Mouse (Mus musculus) heart, embryonic 13.5 days (tissue): ENCODE data around the gene Rgs17. TPM values are rescaled to one million over a fixed set of nuclear protein-coding genes. Genes with fewer than 3 reads are reported as not detected.

ENCODE experiments used
- ATAC-seq: fragments of 200-750 bp; cut with Nextera tagmentation; 2 replicates; pipeline ENCODE4 v1.8.0; 2017; ENCODE audit warnings: moderate TSS enrichment; ENCODE audit not compliant: insufficient number of reproducible peaks, low FRiP score, low TSS enrichment; ENCODE audit errors: extremely low read depth
- H3K27ac ChIP-seq: fragments of 300-500 bp; sonication (generic); replicated peaks from 2 replicates; pipeline ENCODE4 v1.5.1; 2015; ENCODE audit warnings: moderate library complexity, mild to moderate bottlenecking, inconsistent platforms
- H3K27me3 ChIP-seq: fragments of 300-500 bp; sonication (generic); replicated peaks from 2 replicates; pipeline ENCODE4 v1.6.1; 2015; ENCODE audit warnings: mild to moderate bottlenecking, inconsistent platforms
- H3K36me3 ChIP-seq: fragments of 300-500 bp; sonication (generic); 2 replicates; pipeline ENCODE4 v1.6.1; 2015; ENCODE audit warnings: mild to moderate bottlenecking, inconsistent platforms
- H3K4me1 ChIP-seq: fragments of 300-500 bp; sonication (generic); 2 replicates; pipeline ENCODE4 v1.6.1; 2015; ENCODE audit warnings: inconsistent platforms
- H3K4me2 ChIP-seq: fragments of 300-500 bp; sonication (generic); 2 replicates; pipeline ENCODE4 v1.6.1; 2015; ENCODE audit warnings: inconsistent platforms, mild to moderate bottlenecking, moderate library complexity
- H3K4me3 ChIP-seq: fragments of 300-500 bp; sonication (generic); 2 replicates; pipeline ENCODE4 v1.5.1; 2015; ENCODE audit warnings: moderate library complexity, mild to moderate bottlenecking, inconsistent platforms
- H3K9ac ChIP-seq: fragments of 300-500 bp; sonication (generic); 2 replicates; pipeline ENCODE4 v1.6.1; 2015; ENCODE audit warnings: inconsistent platforms, mild to moderate bottlenecking, moderate library complexity
- H3K9me3 ChIP-seq: fragments of 300-500 bp; sonication (generic); 2 replicates; pipeline ENCODE4 v1.6.1; 2016; ENCODE audit warnings: inconsistent platforms
- WGBS: fragments of 180-500 bp; shearing (Covaris S2); methylation state at CpG from one replicate; pipeline ENCODE4 v1.1.7; 2015; ENCODE audit warnings: mixed read lengths; 5-methylcytosine and 5-hydroxymethylcytosine counted together
- polyA plus RNA-seq: library from polyadenylated mRNA; unstranded; fragments of >200 nt; fragmentation: Nextera tagmentation; extraction: Ambion mirVana; gene quantifications from 2 replicates; pipeline ENCODE4 v1.2.1, GENCODE M21; 2015

Rgs17 gene
- polyA plus RNA-seq, 1 experiment from 2014 or later = 0.86 TPM

GRCm38 (mm10) chr10:5867981-5868552 is 54.1 kb downstream of the Rgs17 start:
- H3K9me3 ChIP-seq = no peaks in the 10 kb centered on the region
- no peak overlapping the region for H3K4me2 ChIP-seq
- no peaks in the 10 kb centered on the region for H3K4me1 ChIP-seq
- H3K4me3 ChIP-seq = no peak overlapping the region
- 78% methylated on average over 11 of the region's 11 CpGs for WGBS
- no peak overlapping the region for H3K27ac ChIP-seq
- no peaks in the 10 kb centered on the region for H3K36me3 ChIP-seq
- ATAC-seq = no peak
- no peak overlapping the region for H3K9ac ChIP-seq
- H3K27me3 ChIP-seq = no peaks in the 10 kb centered on the region

GRCm38 (mm10) chr10:5865996-5866395 is 56.2 kb downstream of the Rgs17 start:
- Histone ChIP-seq H3K36me3 (no peaks in the 10 kb centered on the region), H3K4me2 (no peak overlapping the region), H3K4me3 (no peak overlapping the region), H3K9me3 (no peaks in the 10 kb centered on the region), H3K4me1 (no peaks in the 10 kb centered on the region), H3K27ac (no peak overlapping the region), H3K27me3 (no peaks in the 10 kb centered on the region), H3K9ac (no peak overlapping the region)
- WGBS = 50% methylated on average over 2 of the region's 2 CpGs
- ATAC-seq = no peak

DNA sequence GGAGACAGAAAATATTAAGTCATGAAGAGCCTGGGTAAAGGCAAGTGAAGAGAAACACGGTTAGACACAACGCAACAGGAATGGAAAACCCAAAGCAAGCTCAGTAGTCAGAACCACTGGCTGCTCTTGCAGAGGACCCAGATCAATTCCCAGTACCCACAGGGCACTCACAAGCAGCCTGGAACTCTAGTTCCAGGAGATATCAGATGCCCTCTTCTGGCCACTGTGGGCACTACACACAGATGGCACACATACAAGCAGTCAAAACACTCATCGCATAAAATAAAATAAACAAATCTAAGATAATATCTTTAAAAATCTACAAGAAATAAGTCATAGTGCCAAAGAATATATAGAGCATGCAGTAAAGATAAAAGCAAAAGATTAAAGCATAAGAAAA is 59.5 kb downstream of the Rgs17 start:
- ATAC-seq = no peak

GRCm38 (mm10) chr10:5860849-5861248 is 61.4 kb downstream of the Rgs17 start:
- no peak for ATAC-seq
- H3K4me3 ChIP-seq = no peak overlapping the region
- H3K27ac ChIP-seq = no peak overlapping the region
- H3K9me3 ChIP-seq = no peaks in the 10 kb centered on the region
- no peaks in the 10 kb centered on the region for H3K36me3 ChIP-seq
- WGBS = 85% methylated on average over 3 of the region's 3 CpGs
- H3K4me2 ChIP-seq = no peak overlapping the region
- no peak overlapping the region for H3K9ac ChIP-seq
- no peaks in the 10 kb centered on the region for H3K27me3 ChIP-seq
- H3K4me1 ChIP-seq = no peaks in the 10 kb centered on the region

More for the DNA sequence above, 59.5 kb downstream of the Rgs17 start:
- Histone ChIP-seq H3K4me1 (no peaks in the 10 kb centered on the region), H3K27me3 (no peaks in the 10 kb centered on the region), H3K36me3 (no peaks in the 10 kb centered on the region), H3K4me3 (no peak overlapping the region), H3K4me2 (no peak overlapping the region), H3K9ac (no peak overlapping the region), H3K27ac (no peak overlapping the region), H3K9me3 (no peaks in the 10 kb centered on the region)
- WGBS = 89% methylated on average over 3 of the region's 3 CpGs

DNA sequence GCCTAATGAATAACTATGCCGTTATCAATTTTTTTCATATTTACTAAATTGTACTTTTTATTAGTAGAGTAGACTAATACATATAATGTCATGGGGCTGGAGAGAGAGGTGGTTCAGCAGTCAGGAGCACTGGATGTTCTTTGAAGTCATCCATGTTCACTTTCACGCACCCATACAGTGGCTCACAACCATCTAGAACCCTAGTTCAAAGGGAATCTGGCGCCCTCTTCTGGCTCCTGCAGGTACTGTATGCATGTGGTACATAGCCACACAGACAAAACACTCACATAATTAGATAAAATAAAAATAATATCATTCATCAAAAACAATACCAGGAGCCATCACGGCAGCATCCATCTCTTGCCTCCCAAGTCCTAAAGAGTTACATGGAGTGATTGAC is 62.5 kb downstream of the Rgs17 start:
- no peak overlapping the region for H3K9ac ChIP-seq
- H3K4me1 ChIP-seq = no peaks in the 10 kb centered on the region
- H3K36me3 ChIP-seq = no peaks in the 10 kb centered on the region
- WGBS = 71% methylated on average over 4 of the region's 4 CpGs
- H3K9me3 ChIP-seq = no peaks in the 10 kb centered on the region
- H3K27me3 ChIP-seq = no peaks in the 10 kb centered on the region
- no peak for ATAC-seq
- no peak overlapping the region for H3K27ac ChIP-seq
- H3K4me2 ChIP-seq = no peak overlapping the region
- H3K4me3 ChIP-seq = no peak overlapping the region

DNA sequence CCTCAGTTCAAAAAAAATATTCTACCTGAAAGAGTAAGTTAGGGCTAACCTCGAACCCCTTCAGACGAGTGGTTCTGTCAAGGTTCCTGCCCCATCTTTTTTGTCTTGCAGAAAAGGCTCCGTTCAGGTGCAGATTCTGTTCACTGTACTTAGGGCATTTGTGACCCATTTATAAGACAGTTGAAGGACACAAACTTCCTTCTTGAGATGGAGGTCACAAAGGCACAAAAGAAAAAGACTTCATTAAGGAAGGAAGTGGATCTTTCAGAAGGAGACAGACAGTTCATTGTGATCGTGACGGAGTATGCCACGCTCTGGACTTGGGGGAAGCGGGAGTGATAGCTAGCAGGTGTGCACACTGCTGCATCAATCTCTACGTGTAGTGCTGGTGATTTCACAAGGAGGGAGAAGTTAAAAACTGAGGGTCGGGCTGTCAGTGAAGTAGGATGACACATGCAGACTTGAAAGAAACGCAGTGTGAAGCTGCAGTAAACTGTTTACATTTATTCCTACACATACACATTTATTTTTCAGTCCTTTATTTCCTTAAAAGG is 64.1 kb downstream of the Rgs17 start:
- Histone ChIP-seq H3K27ac (no peak overlapping the region), H3K4me1 (no peaks in the 10 kb centered on the region), H3K27me3 (no peaks in the 10 kb centered on the region), H3K9ac (no peak overlapping the region), H3K36me3 (no peaks in the 10 kb centered on the region), H3K4me3 (no peak overlapping the region), H3K4me2 (no peak overlapping the region; the same call in 1 of the 2 replicates), H3K9me3 (no peaks in the 10 kb centered on the region)
- ATAC-seq = no peak
- 51% methylated on average over 10 of the region's 10 CpGs for WGBS

DNA sequence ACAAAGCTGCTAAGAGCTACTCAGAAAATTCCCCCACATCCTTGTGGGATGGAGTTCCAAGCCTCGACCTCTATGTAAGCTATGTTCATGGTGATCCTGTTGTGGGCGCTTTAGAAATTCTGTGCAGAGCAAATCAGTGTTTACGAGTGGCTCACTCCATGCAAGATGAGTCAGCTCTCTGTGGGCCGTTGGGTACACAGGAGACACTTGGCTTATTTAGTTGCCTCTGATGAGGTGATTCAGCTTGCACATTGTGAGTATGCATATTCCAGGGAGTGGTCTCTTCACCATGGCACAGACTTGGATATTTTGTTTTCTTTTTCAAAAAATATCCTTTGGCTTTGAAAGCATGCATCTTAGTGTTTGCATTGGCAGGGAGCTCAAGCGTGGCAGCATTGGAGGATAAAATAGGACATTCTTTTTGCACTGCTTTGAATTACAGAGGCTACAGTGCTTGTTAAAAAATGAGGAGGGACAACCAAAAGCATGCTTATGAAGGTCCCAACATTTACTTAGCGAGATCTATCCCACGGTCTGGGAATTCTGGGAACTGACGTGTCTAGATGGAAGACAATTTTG is 68.8 kb downstream of the Rgs17 start:
- H3K9ac ChIP-seq = no peak overlapping the region
- no peak overlapping the region for H3K27ac ChIP-seq
- no peaks in the 10 kb centered on the region for H3K9me3 ChIP-seq
- no peak overlapping the region for H3K4me2 ChIP-seq
- no peak for ATAC-seq
- H3K4me3 ChIP-seq = no peak overlapping the region
- H3K27me3 ChIP-seq = no peaks in the 10 kb centered on the region
- H3K4me1 ChIP-seq = no peaks in the 10 kb centered on the region
- H3K36me3 ChIP-seq = no peaks in the 10 kb centered on the region
- WGBS = 81% methylated on average over 8 of the region's 8 CpGs

DNA sequence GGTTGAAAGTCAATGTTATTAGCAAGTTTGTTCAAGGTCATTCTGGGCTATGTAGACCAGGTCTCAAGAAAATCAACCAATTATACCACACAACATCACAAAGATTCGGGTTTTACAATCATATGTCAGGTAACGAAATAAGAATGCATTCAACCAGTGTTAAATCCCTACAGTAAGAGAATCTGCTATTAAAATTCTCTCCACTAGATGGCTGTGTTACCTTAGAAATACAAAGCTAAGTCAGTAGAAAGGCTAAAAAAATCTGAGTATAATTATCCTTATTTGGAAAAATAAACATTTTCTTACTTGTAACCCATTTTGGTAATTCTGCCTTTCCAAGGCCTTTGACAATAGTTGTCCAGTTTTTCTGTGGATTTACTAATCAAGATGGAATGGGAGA is 75.3 kb downstream of the Rgs17 start:
- no peak overlapping the region for H3K9ac ChIP-seq
- no peaks in the 10 kb centered on the region for H3K36me3 ChIP-seq
- ATAC-seq = no peak
- no peak overlapping the region for H3K27ac ChIP-seq
- H3K4me1 ChIP-seq = no peaks in the 10 kb centered on the region
- H3K9me3 ChIP-seq = no peaks in the 10 kb centered on the region
- H3K4me2 ChIP-seq = no peak overlapping the region
- H3K27me3 ChIP-seq = no peaks in the 10 kb centered on the region
- H3K4me3 ChIP-seq = no peak overlapping the region
- WGBS = 41% methylated on average over 2 of the region's 2 CpGs

DNA sequence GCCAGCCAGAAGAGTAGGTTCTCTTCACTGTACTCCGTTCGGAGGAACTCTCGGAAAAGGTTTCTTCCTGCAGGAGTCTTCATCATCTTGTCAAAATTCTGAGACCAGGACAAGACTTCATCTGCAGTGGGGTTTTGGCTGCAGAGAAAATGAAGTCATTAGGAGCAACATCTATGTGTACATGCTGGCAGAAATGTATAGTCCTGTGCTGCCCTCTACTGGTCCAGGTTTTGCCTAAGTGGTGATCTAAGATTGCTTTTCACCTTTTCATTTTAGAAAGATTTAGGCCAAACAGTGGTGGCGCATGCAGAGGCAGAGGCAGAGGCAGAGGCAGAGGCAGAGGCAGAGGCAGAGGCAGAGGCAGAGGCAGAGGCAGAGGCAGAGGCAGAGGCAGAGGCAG is 80.8 kb downstream of the Rgs17 start:
- 75% methylated on average over 4 of the region's 4 CpGs for WGBS
- Histone ChIP-seq H3K4me3 (no peak overlapping the region), H3K27me3 (no peaks in the 10 kb centered on the region), H3K9ac (no peak overlapping the region), H3K27ac (no peak overlapping the region), H3K4me1 (no peaks in the 10 kb centered on the region), H3K4me2 (no peak overlapping the region), H3K36me3 (no peaks in the 10 kb centered on the region), H3K9me3 (no peaks in the 10 kb centered on the region)
- ATAC-seq = no peak

GRCm38 (mm10) chr10:5826336-5827025 is 95.7 kb downstream of the Rgs17 start:
- no peak overlapping the region for H3K4me2 ChIP-seq
- peaks cover 14% of the 10 kb centered on the region for H3K4me1 ChIP-seq
- WGBS = 66% methylated on average over 6 of the region's 6 CpGs
- no peak overlapping the region for H3K27ac ChIP-seq
- peaks cover 9% of the 10 kb centered on the region; the same call in 1 of the 2 replicates for H3K36me3 ChIP-seq
- no peaks in the 10 kb centered on the region for H3K9me3 ChIP-seq
- ATAC-seq = no peak
- no peak overlapping the region for H3K4me3 ChIP-seq
- no peaks in the 10 kb centered on the region for H3K27me3 ChIP-seq
- no peak overlapping the region for H3K9ac ChIP-seq

- Histone ChIP-seq H3K27ac (peak overlapping the region; percentile 90), H3K4me2 (peak overlapping the region; percentile 87), H3K4me3 (peak overlapping the region; percentile 92), H3K9me3 (no peaks in the 10 kb centered on the region), H3K36me3 (peaks cover 18% of the 10 kb centered on the region), H3K4me1 (peaks cover 18% of the 10 kb centered on the region), H3K9ac (peak overlapping the region; percentile 77), H3K27me3 (no peaks in the 10 kb centered on the region)
- no peak for ATAC-seq
- WGBS = 2% methylated on average over 3 of the region's 3 CpGs
Measured at GRCm38 (mm10) chr10:5824779-5825178, 97.4 kb downstream of the Rgs17 start.
